Mouse (Mus musculus) urinary bladder, postnatal 4 days (tissue): ENCODE measurements around the gene Olfr911-ps1.

Experiments used
- DNase-seq, 2 experiments: peaks; one replicate each; pipeline ENCODE4 v3.0.0; 2021 to 2022; ENCODE audit warnings: low spot score in 2 of 2

The Olfr911-ps1 gene

DNA sequence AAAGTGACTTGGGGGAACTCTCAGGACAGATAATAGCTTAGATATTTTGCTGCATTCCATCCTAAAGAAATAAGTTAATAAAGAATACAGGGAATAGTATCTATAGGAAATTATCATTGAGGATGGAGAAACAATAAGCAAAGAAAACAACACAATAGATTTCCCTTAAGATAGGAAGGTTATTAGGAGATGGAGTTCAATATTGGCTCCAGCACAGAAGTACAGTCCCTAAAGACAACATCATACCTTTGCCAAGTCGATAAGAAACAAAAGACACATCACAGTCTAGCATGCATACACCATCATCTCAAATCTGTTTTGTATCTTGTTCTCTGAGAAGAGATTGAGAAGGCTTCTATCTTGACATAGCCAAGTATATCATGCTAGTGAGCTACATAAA, at the start of gene Olfr911-ps1:
Gene Olfr911-ps1, plus strand, starts transcription at position 301 of the 400 bp plus-strand sequence.
- DNase-seq: no peak

DNA sequence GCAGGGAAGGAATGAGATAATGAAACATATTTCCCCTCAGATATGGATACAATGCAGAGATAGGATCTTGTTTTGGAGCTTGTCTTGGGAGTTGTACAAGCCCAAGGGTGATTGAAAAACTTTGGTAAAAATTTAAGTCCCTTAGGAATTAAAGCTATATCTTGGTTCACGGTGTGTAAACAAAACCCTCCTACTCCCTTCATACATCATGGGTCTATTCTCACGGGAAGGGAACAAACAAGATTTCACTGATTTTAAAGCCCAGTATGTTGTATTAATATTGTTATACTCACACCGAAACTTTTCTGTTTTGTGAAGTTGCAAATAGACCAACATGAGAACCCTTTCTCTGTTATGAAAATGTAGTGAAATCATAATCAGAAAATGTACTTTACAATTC, 34.6 kb upstream of the Olfr911-ps1 start, which contains the start of gene Olfr906:
Gene Olfr906, plus strand, starts transcription at position 301 of the 400 bp plus-strand sequence.
- DNase-seq: no peak

DNA sequence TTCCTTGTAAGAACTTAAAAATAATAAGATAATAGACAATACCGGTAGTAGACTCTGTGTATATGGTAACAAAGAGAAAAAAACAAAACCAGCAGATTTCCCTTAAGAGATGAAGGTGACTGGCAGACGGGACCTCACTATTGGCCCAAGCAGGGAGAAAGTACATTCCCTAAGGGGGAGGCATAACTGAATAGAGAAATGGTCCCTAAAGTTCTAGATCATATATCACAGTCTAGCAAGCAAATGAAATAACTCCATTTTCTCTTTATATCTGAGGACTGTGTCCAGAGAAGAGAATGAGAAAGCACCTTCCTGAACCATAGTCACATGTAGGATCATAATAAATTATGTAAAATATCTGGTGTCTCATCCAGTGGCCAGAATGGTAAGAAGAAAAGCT, 25.9 kb upstream of the Olfr911-ps1 start, which contains the start of gene Olfr907:
Gene Olfr907, plus strand, starts transcription at position 301 of the 400 bp plus-strand sequence.
- no peak for DNase-seq

DNA sequence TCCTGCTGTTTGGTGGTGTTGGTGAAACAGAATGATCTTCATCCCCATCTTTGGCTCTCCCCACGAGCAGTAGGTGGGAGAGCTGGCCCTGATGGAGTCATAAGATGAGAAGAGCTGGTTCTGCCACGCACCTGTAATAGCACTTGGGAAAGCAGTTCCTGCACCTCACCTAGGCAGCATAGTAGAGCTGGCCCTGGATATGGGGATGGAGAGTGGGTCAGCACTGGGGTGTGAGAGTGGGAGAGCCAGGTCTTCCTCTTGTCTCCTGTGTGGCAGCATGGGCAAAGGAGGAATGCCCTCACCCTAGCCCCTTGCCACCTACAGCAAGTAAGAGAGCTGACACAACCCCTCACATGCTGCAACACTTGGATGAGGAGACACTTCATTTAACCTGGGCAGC, 9.0 kb upstream of the Olfr911-ps1 start:
- DNase-seq: no peak

DNA sequence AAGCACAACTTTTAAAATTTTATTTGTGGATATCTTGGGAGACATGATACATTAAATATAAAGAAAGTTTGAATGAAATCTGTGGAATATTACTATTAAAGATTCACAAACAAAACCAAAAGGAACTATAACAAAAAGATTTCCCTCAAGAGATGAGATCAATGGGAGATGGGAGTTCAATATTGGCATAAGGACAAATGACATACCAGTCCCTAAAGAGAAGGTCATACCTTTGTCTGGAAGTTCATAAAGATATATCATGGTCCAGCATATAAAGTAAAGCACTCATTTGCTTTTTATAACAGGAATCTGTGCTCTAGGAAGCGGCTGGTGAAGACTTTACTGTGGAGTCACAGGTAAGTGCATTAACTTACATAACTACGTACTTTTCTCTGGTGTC, 16.2 kb downstream of the Olfr911-ps1 start, which contains the start of gene Olfr910:
Gene Olfr910, plus strand, starts transcription at position 301 of the 400 bp plus-strand sequence.
- no peak for DNase-seq
